Mouse (Mus musculus) G1E (cell line): ENCODE measurements around the gene Aars2. TPM values are rescaled to one million over a fixed set of nuclear protein-coding genes. Genes with fewer than 3 reads are reported as not detected.
A peak's percentile ranks its signal among the peaks of the same experiment; 100 is the strongest.

Experiments used
- ATAC-seq: 2 replicates; pipeline ENCODE4 v1.8.0; 2016; ENCODE audit warnings: mild to moderate bottlenecking; ENCODE audit not compliant: insufficient number of reproducible peaks, poor library complexity, low FRiP score, severe bottlenecking; ENCODE audit errors: extremely low read depth
- DNase-seq: peaks from one replicate; pipeline ENCODE4 v3.0.0; 2012; ENCODE audit warnings: low spot score
- H3K27me3 ChIP-seq: 2 replicates; pipeline ENCODE4 v1.6.1; 2012; ENCODE audit warnings: mild to moderate bottlenecking, low read length, inconsistent platforms; ENCODE audit not compliant: insufficient read depth
- H3K36me3 ChIP-seq: replicated peaks from 2 replicates; pipeline ENCODE3; 2012; ENCODE audit warnings: mild to moderate bottlenecking, inconsistent platforms
- H3K4me1 ChIP-seq: 2 replicates; pipeline ENCODE4 v1.6.1; 2012; ENCODE audit warnings: low read depth, low read length, inconsistent platforms, mixed read lengths; ENCODE audit not compliant: insufficient read depth
- H3K4me3 ChIP-seq: 2 replicates; pipeline ENCODE4 v1.5.1; 2012; ENCODE audit warnings: low read depth, mild to moderate bottlenecking, inconsistent platforms, low read length, moderate library complexity, mixed read lengths
- H3K9me3 ChIP-seq: replicated peaks from 2 replicates; pipeline ENCODE4 v1.6.1; 2012; ENCODE audit warnings: inconsistent platforms
- CTCF ChIP-seq: IDR thresholded peaks from 2 replicates; pipeline ENCODE4 v1.5.1; 2012; ENCODE audit warnings: low read depth, low read length, inconsistent platforms, mixed read lengths
- GATA1 ChIP-seq: IDR thresholded peaks from 2 replicates; pipeline ENCODE4 v1.6.1; 2012; ENCODE audit warnings: borderline replicate concordance, low read length, inconsistent platforms, mixed read lengths
- GATA2 ChIP-seq: IDR thresholded peaks from 2 replicates; pipeline ENCODE4 v1.6.1; 2012; ENCODE audit warnings: low read depth, low read length, inconsistent platforms, borderline replicate concordance
- POLR2AphosphoS5 ChIP-seq: IDR thresholded peaks from 2 replicates; pipeline ENCODE4 v1.6.1; 2012; ENCODE audit warnings: low read depth, low read length, inconsistent platforms; ENCODE audit not compliant: insufficient replicate concordance
- TAL1 ChIP-seq: conservative IDR thresholded peaks from 2 replicates; pipeline ENCODE4 v1.6.1; 2012; ENCODE audit warnings: low read depth, low read length, inconsistent platforms, mixed read lengths
- polyA plus RNA-seq: library from polyadenylated mRNA; stranded (reverse); fragments of >175 nt; gene quantifications from 2 replicates; pipeline ENCODE4 v1.2.3, GENCODE M21; 2012
- total RNA-seq, 2 experiments: library from RNA; stranded (forward) in 1 of 2; stranded (reverse) in 1 of 2; fragments of 200-1000 nt in 1 of 2; fragments of >200 nt in 1 of 2; fragmentation: Nextera tagmentation in 1 of 2; gene quantifications; 2 replicates each; pipeline ENCODE4 v1.2.3; 2014 to 2017

The Aars2 gene
- total and polyA plus RNA-seq, 3 experiments: 6.8 to 34.7 (median 8.7) TPM

GRCm38 (mm10) chr17:45557246-45557824 is 50.7 kb downstream of the Aars2 start:
- Histone ChIP-seq H3K9me3 (no peaks in the 10 kb centered on the region), H3K4me3 (peak overlapping the region; percentile 83), H3K36me3 (peaks cover 44% of the 10 kb centered on the region), H3K4me1 (peaks cover 48% of the 10 kb centered on the region), H3K27me3 (peaks cover 7% of the 10 kb centered on the region)
- ATAC-seq: 0 out of 2 replicates have a peak, but pooled peaks have one; percentile 10
- TF ChIP-seq POLR2AphosphoS5: no peak
- no peak for TF ChIP-seq TAL1
- no peak for TF ChIP-seq CTCF
- no peak for TF ChIP-seq GATA1
- TF ChIP-seq GATA2: no peak
- DNase-seq: no peak

GRCm38 (mm10) chr17:45557998-45558862 is 51.6 kb downstream of the Aars2 start:
- peaks cover 51% of the 10 kb centered on the region for H3K4me1 ChIP-seq
- no peak for TF ChIP-seq TAL1
- no peak for TF ChIP-seq CTCF
- TF ChIP-seq GATA2: no peak
- TF ChIP-seq POLR2AphosphoS5: no peak
- TF ChIP-seq GATA1: no peak
- no peaks in the 10 kb centered on the region for H3K9me3 ChIP-seq
- peak overlapping the region; percentile 6; the same call in 1 of the 2 replicates for H3K4me3 ChIP-seq
- peaks cover 3% of the 10 kb centered on the region; the same call in 1 of the 2 replicates for H3K27me3 ChIP-seq
- ATAC-seq: no peak
- H3K36me3 ChIP-seq: peaks cover 52% of the 10 kb centered on the region
- no peak for DNase-seq

GRCm38 (mm10) chr17:45559732-45560525 is 53.3 kb downstream of the Aars2 start:
- H3K9me3 ChIP-seq: no peaks in the 10 kb centered on the region
- H3K27me3 ChIP-seq: no peaks in the 10 kb centered on the region
- no peak for TF ChIP-seq POLR2AphosphoS5
- TF ChIP-seq TAL1: no peak
- no peak for TF ChIP-seq GATA2
- TF ChIP-seq CTCF: no peak
- TF ChIP-seq GATA1: no peak
- peaks cover 55% of the 10 kb centered on the region for H3K36me3 ChIP-seq
- H3K4me3 ChIP-seq: no peak overlapping the region
- peaks cover 54% of the 10 kb centered on the region for H3K4me1 ChIP-seq
- ATAC-seq (no peak), DNase-seq (no peak)

GRCm38 (mm10) chr17:45563216-45563615 is 56.6 kb downstream of the Aars2 start:
- Histone ChIP-seq H3K27me3 (no peaks in the 10 kb centered on the region), H3K9me3 (no peaks in the 10 kb centered on the region), H3K4me3 (no peak overlapping the region; the same call in 1 of the 2 replicates), H3K4me1 (peaks cover 54% of the 10 kb centered on the region), H3K36me3 (peaks cover 78% of the 10 kb centered on the region)
- DNase-seq (no peak), ATAC-seq (no peak)
- no peak for TF ChIP-seq GATA1
- TF ChIP-seq POLR2AphosphoS5: no peak
- no peak for TF ChIP-seq GATA2
- no peak for TF ChIP-seq TAL1

- H3K9me3 ChIP-seq: no peaks in the 10 kb centered on the region
- peaks cover 56% of the 10 kb centered on the region for H3K4me1 ChIP-seq
- peak; percentile 91 for DNase-seq
- no peak for TF ChIP-seq TAL1
- peak; percentile 43; the same call in 1 of the 2 replicates for TF ChIP-seq CTCF
- no peak for TF ChIP-seq GATA2
- TF ChIP-seq GATA1: no peak
- no peak for TF ChIP-seq POLR2AphosphoS5
- ATAC-seq: peak; percentile 65
- peaks cover 78% of the 10 kb centered on the region for H3K36me3 ChIP-seq
- H3K27me3 ChIP-seq: no peaks in the 10 kb centered on the region
- H3K4me3 ChIP-seq: peak within 1 kb of the TSS; percentile 98
These were observed 57.3 kb downstream of the Aars2 start, which contains the start of gene Slc35b2 for GRCm38 (mm10) chr17:45563655-45564530. Gene Slc35b2, plus strand, starts transcription at chr17:45563874.
